Mouse (Mus musculus): ENCODE measurements at regions not wholly inside any gene's neighbourhood (a gene's known extent, or its start where the extent isn't known, plus 50 kb on each side); places are given as distances from the start of the nearest gene placed in this dataset.
"Not testable (repeated sequence)": the region's sequence is repeated elsewhere in the genome, so short reads cannot be mapped to it uniquely, and the experiment has no call there.

DNA sequence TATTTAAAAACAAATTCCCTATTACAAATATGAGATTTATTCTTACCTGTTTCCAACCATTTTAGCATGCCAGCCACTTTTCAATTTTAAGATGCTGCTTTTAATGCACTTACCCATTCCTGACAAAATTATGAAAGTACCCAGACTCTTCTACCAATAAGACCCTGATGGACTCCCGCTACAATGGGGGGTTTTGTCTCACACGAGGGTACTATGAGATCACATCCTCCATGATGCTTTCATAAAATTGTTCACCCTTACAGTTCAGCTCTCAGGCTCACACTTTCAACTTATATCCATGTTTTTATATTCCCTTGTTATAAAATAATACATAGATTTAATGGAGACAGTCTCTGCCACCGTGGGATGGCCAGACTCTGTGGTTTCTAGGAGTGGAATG is 68.1 kb upstream of the Adamts18 start:
- DNase-seq, result no peak

DNA sequence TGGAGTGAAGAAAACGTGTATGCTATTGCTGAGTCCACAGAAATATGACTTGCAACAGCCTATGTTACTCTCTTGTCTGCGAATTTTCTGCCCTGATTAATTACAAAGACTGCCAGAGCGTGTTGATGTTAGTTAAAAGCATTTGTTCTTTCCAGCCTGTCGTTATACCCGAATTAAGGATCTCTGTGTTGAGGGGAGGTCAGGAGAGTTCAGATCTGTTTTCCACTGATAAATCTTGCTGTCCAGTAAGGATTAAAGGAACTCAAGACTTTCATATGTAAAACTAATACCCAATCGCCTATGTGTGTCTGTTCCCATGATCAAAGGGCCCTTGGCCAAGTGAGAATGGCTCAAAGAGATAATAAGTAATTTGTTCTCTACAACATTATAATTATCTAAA is 68.7 kb upstream of the Adamts18 start:
- no peak for DNase-seq

DNA sequence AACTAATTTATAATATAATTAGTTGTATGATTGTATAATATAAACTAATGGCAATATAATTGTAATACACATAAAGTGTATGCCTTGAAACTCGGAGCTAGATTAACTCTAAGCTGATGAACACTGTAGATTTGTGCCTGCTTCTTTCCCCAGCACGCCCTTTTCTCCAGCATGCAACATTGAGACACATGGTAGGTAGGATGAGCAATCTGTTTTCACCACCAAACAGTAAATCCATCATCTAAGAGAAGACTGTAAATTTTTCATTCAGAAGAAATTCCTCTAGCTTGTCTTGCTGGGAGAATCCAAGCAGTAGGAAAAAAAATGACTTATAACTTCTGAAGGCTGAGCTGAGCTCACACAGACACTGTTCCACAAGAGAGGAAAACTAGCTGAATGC is 71.8 kb upstream of the Adamts18 start:
- no peak for DNase-seq

DNA sequence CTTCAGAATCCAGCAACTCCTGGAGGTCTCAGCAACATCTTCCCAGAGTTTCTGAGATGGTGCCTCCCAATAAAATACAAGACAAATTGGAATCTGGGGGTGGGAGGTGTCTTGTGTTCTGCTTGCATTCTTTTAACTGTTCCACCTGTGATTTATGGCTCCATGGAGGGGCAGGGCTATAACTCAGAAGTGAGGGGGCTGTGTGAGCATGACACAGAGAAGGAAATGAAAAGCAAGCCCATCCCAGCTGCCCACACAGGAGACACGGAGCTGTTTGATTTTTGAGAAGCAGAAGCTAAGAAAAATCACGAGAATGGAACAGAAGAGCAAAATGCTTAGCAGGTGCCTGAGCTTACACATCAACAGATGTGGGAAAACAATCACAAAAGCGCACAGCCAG is 74.8 kb upstream of the Adamts18 start:
- no peak for DNase-seq

DNA sequence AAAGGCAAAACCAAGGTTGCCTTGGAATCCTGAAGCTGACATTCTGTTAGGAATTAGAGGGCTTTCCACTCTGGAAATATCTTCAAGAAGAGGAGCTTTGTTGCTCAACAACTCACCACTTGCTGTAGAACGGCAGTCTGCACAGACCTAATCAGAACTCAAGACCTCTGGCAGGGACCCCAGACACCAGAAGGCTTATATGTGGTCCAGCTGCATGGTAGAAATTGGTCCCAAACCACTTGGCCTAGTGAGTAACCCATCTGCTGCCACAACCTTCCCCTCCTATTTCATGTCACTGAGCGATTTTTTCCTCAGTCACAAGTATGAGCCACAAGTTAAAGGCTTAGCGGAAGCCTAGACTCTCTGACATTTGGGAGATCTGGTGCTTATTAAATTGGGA is 105.2 kb upstream of the Adamts18 start:
- DNase-seq, result no peak

DNA sequence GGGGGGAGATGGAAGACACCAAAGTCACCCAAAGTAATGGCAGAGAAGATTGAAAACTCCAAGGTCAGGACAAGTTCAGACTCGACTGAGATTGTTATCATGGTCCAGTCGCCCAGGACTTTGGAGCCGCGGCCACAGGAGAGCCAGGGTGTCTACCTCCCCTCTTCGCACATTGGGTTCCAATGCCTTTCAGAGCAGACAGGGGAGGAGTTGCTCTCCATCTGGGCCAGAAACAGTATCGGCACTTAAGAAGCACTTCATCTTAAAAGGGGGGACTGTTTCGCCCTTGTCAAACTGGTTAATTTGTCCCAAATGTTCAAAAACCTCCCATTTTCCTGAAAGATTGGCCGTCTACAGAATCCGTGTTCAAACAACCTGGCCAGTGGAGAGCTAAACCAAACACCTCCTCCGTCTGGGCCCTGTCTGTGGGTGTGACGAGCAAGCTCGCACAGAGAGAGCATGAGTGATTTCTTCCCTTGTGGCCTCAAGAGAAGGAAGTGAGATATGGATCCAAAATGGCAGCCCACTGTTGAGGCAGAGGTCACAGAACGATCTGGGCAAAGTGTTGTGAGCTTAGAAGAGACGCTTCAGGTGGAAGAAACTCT is 108.0 kb upstream of the Adamts18 start:
- DNase-seq, result no peak

DNA sequence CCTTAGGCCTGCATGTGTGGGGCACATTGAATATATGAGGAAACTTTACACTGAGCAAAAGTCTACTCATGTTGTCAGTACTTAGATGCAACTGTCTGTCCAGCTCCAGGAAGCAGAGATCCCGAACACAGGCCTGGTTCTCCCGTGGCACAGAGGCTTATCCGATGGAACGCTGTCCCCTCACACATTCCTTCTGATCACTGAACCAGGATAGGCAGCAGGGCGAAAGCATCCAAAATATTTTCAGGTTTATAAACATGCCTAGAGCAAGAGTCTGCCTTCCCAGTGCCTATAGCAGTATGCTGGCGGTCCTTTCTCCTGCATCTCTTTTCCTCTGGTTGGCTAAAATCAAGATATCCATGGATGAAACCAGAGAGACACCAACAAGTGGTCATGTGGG is 109.3 kb upstream of the Adamts18 start:
- no peak for DNase-seq

DNA sequence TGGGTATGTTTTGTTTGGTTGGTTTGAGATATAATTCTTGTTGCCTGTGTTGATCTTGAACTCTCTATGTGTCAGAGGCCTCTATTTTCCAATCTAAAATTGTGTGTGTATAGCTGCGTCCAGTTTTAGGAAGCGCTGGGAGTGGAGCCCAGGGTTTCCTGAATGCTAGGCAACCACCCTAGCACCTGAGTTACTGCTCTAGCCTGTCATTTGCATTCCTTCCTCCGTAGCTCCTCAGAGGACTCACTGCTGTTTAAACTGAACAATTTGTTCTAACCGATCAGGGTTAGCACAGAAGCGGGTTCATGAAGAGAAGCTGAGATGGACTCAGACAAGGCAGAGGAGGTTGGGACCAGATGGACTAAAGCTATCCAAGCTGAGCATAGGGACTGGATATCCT is 127.3 kb upstream of the Adamts18 start:
- DNase-seq, result no peak

DNA sequence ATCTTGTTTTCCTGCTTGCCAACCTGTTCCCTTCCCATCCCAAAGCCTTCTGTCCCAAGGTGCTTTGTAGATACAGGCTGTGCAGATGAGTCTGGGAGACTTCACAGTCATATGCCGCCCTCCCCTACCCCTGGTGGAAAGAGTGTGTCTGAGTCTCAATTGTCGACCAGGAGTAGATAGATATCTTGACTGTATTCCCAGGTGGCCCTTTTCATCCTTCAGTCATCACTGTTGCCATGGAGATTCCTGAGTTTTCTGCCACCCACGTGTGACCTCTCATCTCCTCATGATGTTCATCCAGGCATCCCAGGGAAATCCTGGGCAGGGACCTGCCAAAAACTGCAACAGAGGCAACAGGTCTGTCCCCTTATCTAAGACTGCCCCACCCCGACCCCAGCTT is 128.1 kb upstream of the Adamts18 start:
- DNase-seq, result no peak

DNA sequence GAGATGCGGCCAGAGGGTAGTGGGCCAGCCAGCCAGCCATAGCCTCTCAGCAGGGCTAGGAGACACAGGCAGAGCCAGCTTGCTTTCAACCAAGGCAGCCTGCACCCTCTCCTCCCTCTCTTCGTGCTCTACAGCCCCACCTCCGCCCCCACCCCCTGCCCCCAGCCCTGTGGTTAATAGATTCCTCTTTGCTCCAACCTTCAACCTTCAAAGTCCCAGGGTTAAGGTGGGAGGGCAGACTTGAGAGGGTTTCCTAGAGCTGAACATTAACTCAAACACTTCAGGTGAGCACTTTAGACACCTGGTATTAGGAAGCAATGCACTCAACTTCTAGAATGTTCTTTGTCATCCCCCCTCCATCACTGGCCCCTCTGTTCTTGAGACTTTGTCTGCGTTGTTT is 128.5 kb upstream of the Adamts18 start:
- DNase-seq, result no peak

DNA sequence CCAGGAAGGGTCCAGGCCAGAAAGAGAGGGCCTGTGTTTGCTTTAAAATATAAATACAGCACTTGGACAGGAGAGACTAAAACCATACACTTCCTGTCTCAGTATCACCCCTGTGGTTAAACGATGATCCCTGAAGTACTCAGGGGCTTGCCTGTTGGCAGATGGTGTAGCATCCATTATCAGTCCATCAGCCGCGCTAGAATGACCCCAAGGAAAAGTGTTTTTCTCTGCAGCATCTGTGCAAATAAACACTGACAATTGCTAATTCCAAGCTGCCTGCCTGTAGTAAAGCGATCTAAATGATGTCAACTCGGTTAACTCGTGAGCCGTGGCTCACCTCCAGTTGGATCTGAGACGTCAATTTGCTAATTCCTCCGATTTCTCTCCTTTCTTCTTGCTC is 130.4 kb upstream of the Adamts18 start:
- DNase-seq, result no peak

DNA sequence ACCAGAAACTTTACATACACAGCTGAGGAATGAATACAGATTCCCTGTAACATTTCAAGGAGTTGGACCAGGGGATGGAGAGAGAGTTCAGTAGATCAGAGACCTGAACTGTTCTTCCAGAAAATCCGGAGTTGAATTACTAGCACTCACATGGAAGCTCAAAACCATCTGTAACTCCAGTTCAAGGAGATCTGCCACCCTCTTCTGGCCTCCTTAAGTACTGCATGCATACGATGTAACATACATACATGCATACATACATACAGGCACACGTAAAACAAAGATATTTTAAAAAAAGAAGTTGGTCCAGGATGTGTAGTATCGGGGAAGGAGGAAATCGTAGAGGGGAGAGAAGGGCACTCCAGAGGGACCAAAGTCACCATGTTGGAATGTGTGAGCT is 131.3 kb upstream of the Adamts18 start:
- no peak for DNase-seq

DNA sequence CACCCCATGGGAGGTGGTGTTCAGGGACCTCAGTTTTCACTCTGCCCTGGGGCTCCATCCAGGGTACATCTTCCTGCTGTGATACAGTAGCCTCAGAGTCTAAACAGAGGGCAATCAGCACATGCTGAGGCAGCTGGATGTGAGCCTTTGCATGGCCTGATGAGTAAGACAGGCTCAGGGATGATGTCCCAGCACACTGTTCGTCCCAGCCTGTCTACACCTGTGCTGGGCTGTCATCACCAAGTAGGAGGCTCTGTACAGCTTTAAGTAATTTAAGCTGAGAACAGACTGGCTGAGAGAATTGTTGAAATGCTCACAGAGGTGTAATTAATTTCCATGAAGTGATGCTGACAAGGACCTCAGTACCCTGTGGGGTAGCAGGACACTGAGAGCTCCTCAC is 132.8 kb upstream of the Adamts18 start:
- DNase-seq, result no peak

DNA sequence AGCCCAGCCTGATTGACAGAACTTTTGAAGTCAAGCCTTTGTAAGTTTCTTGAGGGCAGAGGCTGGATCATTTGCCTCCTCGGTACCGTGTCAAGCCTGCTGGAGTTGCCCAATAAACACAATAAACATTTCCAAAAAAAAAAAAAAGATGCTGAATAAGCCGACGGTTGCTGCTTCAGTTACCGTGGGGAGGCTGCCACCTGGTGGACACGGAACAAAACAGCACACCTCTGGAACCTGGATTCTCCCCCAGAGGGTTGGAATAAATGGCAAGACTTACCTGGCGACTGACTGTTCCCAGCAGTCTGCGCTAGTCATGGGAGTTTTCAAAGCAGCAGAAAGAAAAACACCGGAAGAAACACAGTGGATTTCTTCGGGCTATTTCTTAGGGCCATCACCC is 136.3 kb upstream of the Adamts18 start:
- DNase-seq, result peak; percentile 79

DNA sequence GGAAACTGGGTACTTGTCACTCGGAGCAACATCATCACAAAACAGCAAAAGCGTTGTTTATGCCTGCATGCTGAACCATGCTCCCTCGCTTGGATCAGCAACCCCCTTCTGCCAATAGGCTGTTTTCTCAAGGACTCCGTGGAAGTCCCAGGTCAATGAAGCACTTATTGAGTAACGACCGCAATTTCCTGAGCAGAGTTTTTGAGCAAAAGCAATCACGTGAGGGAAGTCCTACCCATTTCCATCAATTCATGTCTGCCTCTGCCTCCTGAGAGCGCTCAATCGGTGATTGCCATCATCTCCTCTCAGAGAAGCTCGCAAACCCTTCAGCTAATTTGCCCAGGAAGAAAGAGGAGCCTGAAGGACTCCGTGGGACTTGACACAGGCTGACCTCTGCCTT is 136.9 kb upstream of the Adamts18 start:
- no peak for DNase-seq

DNA sequence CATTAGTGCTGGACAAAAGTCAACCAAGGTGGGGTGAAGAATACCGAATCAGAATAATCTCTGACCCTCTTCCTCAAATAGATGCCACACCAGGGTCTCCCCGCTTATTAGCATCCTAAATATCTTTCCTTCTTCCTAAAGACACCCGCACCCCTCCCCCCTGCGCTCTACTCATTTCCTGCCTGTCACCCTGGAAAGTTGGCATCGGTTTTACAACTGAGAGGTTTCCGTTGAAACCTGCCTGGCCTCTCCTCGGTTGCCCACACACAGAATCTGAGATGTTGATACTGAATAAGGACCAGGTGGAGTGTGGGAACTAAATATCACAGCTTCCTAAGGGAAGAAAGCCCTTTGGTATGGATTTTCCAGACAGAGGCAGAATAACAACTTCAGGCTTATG is 137.4 kb upstream of the Adamts18 start:
- no peak for DNase-seq

DNA sequence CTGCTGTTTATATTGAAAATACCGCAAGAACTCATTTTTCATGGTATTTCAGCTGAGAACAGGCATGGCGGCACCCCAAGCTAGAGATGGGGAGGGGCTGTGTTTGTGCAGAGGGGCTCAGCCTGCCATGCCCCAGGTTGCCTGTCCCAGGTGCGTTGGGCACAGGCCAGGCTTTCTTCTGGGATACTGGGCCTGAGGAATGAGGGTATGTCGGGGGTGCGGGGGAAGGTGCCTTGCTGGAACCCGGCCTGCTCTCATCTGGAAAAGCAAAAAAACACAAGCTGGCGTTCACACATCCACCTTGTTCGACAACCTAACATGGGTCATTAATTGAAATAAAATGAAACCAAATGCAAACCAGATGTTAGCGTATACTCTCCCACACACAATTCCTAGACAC is 142.2 kb upstream of the Adamts18 start:
- DNase-seq, result no peak

DNA sequence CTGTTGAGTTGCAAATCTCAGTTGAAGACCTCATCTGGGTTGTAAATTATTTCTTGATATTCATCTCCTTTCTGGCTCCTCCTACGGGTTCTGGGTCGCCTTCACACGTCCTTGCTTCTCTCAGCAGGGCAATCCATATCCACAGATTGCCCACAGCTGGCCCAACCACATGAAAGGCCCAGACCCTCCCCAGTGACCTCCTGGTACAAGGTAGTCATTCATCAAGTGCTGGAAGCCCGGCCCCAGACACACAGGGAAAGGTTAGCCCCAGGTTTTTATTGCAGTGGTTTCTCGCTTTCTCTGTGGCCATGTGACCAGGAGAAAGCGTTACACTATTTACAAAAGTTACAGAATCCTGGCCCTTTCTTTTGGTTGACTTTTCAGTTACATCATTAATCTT is 134.5 kb upstream of the Nudt7 start:
- no peak for DNase-seq

DNA sequence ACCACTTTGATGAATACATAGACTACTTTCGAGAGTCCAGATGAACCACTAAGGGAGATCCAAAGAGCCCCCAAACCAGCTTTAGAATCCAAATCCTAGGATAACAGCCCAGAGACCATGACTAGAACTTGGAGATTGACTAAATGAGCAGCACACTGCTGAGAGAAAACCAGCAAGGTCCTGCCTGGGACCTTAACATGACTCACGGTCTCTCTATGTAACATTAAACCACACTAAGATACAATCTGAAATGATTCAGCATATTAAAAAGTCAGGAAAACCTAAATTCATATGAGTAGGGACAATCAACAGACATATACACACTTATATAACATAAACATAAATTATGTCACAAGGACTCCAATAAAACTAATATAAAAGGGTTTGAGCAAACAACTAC is 131.7 kb upstream of the Nudt7 start:
- no peak for DNase-seq

DNA sequence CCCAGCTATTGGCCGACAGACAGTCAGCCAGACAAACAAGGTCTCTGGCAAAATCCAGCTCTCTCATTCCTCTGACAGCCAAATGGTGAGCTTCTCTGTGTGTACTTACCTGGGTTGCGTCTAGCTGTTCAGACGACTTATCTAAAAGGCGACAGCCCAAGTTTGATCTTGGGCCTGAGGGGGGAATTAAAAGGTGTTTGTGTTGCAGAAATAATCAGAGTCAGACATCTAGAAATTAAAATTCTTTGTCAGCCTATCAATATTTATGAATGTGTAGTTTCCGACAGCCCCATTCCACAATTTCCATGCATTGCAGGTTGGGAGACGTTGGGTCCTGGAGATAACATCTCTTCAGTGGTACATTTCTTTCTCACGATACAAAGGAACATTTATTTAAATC is 128.9 kb upstream of the Nudt7 start:
- no peak for DNase-seq

DNA sequence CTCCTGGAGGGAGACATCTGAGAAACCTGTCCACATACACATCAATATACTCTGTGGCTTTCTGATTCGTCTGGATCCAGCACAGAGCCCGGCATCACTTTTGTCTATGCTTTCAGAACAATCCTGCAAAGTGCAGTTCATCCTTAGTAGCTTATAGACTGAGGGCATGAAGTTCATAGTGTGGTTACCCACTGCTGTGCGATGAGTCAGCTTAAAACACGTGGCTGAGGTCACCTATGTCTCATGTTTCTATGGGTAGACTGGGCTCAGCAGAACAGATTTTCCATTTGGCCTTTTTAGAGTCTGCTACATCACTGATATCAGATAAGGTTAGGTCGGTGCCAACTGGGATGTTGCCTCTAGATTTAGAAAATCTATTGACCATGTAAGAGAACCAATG is 126.8 kb upstream of the Nudt7 start:
- DNase-seq, result no peak

DNA sequence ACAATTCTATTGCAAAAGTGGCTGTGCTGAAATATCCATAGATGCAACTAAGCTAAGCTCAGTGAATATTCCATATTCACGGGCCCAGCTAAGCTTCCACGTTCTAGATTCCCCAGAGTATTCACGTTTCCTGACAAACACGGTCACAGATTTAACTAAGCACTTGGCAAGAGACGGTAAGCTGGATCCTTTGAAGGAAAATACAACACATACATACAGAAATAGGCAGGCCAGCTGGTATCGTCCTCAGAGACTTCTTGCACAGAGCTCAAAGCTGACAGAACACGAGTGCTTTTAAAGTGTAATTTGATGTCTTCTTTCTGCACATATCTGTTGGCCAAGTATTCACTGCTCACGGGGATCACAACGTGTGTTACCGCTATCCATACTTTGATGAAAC is 126.3 kb upstream of the Nudt7 start:
- DNase-seq, result no peak

DNA sequence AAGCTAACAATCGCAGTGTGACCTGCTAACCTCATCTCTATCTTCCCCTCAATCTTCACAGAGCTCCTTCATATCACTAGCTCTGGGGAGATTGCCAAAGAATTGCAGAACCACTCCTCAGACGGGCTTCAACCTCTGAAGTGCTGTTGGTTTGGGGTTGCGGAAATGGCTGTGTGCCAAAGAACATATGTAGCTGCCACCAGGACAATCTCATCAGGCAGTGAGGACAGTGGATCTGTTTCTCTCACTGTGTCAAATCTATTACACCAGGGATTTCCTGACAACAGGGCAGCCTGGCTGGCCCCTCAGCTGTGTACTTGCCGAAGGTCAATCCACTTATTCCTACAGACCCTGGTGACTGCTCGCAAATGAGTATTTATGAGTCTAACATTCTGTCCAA is 115.0 kb upstream of the Nudt7 start:
- DNase-seq, result no peak

DNA sequence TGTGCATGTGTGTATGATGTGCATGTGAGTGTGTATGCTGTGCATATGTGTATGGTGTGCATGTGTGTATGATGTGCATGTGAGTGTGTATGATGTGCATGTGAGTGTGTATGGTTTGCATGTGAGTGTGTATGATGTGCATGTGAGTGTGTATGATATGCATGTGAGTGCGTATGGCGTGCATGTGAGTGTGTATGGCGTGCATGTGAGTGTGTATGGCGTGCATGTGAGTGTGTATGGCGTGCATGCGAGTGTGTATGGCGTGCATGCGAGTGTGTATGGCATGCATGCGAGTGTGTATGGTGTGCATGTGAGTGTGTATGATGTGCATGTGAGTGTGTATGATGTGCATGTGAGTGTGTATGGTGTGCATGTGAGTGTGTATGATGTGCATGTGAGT is 103.2 kb upstream of the Nudt7 start:
- not testable (repeated sequence) for DNase-seq

DNA sequence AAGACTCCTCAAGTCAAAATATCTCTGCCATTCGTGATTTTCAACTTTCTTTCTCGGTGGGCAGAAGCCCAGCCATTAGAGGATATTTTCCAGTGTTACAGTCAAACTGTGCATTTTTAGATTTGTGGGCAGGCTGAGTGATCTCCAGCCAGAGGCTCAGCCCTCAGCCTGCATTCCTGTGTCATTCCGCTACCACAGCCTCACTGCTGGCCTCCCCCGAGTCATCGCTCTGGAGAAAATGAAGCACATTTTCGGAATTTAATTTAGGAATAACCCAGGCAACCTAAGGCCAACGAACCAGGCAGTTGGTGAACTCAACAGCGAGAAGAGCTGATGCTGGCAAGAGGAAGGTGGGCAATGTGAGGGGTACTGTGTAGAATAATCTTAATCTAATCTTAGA is 80.9 kb upstream of the Nudt7 start:
- DNase-seq, result no peak

DNA sequence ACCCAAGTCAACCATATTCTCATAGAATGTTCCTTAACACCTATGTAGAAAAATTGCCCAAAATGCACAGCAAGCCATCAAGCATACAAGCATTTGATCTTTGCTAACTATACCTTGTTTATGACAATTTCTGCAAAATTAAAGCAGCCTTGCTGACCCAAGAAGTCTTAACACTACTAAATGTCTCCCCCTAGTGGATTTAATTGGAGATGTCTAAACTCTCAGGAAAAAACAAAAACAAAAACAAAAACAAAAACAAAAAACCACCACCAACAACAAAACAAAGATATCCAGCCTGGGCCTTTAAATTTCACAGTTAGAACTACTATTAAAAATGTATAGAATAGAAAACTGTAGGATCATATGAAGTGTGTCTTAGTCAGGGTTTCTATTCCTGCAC is 69.8 kb upstream of the Nudt7 start:
- DNase-seq, result no peak

All from cerebellum, adult 8-10 months (tissue).